Mouse (Mus musculus): Measurements from ENCODE around the gene Slc25a38.

The Slc25a38 gene

DNA sequence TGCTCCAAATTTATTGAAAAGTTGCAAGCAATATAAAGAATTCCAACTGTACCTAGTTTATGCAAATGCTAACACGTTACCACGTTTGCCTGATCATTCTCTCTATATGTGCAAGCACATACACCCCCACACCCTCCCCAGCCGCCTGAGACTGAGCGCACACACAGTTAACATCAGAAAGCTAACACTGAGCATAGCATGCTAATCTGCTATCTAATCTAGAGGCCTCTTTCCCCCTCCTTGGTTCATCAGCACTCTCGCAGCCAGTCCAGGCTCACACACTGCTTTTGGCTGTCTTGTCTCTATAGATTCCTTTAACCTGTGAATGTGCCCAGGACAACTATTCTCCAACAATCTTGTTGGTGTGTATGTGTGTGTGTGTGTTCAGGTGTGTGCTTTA is 41.0 kb downstream of the Slc25a38 start:
- no peak for DNase-seq

DNA sequence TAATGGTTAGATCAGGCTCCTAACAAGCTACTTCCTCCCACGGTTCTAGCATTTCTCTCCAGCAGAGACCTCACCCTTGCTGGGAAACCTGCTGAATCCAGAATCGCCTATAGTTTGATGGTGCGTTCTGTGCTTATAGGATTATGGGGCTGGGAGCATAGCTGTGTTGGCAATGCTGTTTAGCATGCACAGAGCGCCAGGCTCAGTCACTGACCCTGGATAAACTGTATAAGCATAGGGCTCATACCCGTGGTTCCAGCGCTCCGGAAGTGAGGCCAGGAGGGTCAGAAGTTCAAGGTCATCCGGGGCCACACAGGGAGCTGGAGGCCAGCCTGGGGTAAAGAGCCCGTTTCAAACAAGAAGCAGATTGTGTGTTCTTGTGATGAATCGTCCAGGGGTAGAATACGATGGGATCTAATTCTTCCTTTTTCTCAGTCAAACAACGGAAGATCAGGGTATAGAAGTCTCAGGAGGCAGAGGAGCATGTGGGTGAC is 41.8 kb downstream of the Slc25a38 start:
- DNase-seq = no peak

DNA sequence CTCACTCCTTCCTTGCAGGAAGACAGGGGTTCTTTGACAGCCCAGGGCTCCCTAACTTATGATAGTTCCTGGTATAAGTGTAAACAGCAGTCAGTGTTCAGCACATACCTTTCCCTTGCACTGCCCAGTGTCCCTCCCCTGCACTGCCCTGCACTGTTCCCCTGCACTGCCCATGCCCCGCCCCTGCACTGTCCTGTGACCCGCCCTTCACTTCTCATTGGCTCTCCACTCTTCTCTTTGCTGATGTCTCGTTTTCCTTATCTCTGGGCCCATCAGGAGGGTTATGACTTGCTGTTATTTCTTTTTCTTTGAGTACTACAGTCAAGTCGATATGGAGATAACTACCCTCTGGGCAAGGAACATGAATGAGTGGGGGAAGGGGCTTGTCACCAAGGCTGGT is 47.9 kb downstream of the Slc25a38 start:
- no peak for DNase-seq

DNA sequence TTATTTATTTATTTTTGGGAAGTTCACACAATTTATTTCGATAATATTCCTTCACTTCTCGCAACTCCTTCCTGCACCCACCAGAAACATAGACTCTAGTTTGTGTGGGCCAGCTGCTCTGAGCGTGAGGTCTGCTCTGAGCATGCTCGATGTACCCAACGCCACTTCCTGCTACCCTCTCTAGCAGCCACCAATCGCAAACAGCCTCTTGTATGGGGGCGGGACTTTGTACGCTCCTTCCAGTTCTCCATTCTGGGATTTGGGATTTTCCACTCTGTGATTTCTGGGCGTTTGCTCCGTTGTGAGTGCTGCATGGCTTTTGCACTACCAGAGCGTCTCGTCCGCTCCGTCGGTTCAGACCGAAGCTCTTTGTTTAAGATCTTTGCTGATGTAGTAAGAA is 53.7 kb downstream of the Slc25a38 start:
- DNase-seq = no peak

DNA sequence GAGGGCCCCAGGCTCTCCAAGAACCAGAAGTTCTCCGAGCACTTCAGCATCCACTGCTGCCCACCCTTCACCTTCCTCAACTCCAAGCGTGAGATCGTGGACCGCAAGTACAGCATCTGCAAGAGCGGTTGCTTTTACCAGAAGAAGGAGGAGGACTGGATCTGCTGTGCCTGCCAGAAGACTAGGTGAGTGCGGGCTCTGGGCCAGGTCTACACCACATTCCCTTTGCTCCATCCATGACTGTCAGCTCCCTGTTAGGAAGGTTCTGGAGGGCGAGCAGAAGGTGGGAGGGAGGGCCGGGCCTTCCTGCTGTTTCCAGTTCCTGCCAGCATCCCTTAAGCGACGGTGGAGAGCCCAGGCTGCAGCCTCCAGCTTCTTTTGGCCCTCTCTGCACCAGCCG is 57.7 kb downstream of the Slc25a38 start:
- no peak for DNase-seq

DNA sequence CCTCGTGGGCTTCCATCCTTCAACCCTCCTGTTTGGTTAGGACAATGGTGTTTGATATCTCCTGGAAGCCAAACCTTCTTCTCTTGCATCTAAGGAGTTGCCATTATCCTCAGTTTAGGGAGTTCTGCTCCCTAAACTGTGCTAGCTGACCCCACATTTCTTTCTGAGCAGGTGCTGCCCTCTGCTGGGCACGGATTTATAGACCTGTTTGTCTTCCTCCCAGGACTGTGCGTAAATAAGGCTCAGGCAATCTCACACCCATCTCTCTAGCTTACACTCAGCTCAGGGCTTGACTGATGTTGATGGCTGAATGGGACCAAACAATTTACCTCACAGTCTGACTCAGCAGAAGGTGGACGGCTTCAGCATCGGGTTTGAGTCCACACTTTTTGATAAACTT is 61.1 kb downstream of the Slc25a38 start:
- DNase-seq = peak; percentile 69

Data from embryo, embryonic 11 days (tissue).